Mouse (Mus musculus): Measurements from ENCODE around the gene Ttc26. TPM values are rescaled to one million over a fixed set of nuclear protein-coding genes. Genes with fewer than 3 reads are reported as not detected.
"Not testable (repeated sequence)": the region's sequence is repeated elsewhere in the genome, so short reads cannot be mapped to it uniquely, and the experiment has no call there.

The Ttc26 gene
- total and polyA plus RNA-seq, 2 experiments, result 0.11 to 0.65 TPM

DNA sequence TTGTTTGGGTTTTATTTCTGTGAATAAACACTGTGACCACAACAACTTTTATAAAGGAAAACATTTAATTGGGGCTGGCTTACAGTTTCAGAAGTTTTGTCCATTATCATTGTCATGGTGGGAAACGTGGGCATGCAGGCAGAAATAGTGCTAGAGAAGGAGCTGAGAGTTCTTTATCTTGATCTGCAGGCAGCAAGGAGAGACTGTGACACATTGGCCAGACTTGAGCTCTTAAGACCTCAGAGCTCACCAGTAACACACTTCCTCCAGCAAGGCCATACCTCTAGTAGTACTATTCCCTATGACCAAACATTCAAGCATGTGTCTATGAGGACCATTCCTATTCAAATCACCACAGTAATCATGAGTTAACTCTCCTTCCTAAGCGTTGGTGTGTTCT, 67.0 kb downstream of the Ttc26 start:
- TF ChIP-seq POLR2A (IDR thresholded peaks at IDR 0.05; ENCODE audit: extremely low read depth, insufficient read depth, low read length), result no peak
- TF ChIP-seq CTCF (IDR thresholded peaks at IDR 0.05; ENCODE audit: low read depth, low read length), result no peak
- no peak for DNase-seq (ENCODE audit: extremely low read depth, low read depth, low spot score)
- Histone ChIP-seq H3K4me3 (ENCODE audit: insufficient read depth, low read depth, low read length) (no peak overlapping the region), H3K36me3 (ENCODE audit: control insufficient read depth, insufficient read depth, low read length) (peaks cover 26% of the 10 kb centered on the region), H3K27ac (replicated peaks; ENCODE audit: insufficient read depth, low read depth, low read length) (no peak overlapping the region), H3K4me1 (ENCODE audit: control insufficient read depth, insufficient read depth, low read length) (no peaks in the 10 kb centered on the region), H3K27me3 (ENCODE audit: control insufficient read depth, insufficient read depth, low read length) (no peaks in the 10 kb centered on the region), H3K79me2 (ENCODE audit: control insufficient read depth, insufficient read depth, low read length) (no peaks in the 10 kb centered on the region; the same call in 1 of the 2 replicates), H3K9ac (ENCODE audit: low read depth, low read length) (no peak overlapping the region)
- 90% methylated on average over 2 of the region's 2 CpGs for WGBS

DNA sequence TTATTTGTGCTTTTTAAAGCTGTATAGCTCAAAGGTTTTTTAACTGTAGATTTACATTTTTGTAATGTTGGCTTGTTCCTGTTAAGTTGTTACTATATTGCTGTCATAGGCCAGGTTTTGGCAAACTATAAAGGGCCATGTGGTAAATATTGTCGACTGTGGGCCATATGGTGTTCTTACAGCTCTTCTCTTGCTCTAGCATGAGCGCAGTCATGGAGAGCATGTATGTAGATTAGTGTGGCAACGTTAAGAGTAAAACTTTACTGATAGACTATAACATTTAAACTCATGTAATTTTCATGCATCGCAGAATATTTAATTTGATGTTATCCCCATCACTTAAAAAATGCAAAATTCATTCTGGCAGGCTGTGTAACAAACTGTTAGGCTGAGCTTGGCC, 71.8 kb downstream of the Ttc26 start:
- WGBS, result 92% methylated on average over 4 of the region's 4 CpGs
- Histone ChIP-seq H3K4me3 (ENCODE audit: insufficient read depth, low read depth, low read length) (no peak overlapping the region), H3K27me3 (ENCODE audit: control insufficient read depth, insufficient read depth, low read length) (no peaks in the 10 kb centered on the region), H3K79me2 (ENCODE audit: control insufficient read depth, insufficient read depth, low read length) (no peaks in the 10 kb centered on the region; the same call in 1 of the 2 replicates), H3K4me1 (ENCODE audit: control insufficient read depth, insufficient read depth, low read length) (no peaks in the 10 kb centered on the region), H3K9ac (ENCODE audit: low read depth, low read length) (no peak overlapping the region), H3K36me3 (ENCODE audit: control insufficient read depth, insufficient read depth, low read length) (peaks cover 26% of the 10 kb centered on the region), H3K27ac (replicated peaks; ENCODE audit: insufficient read depth, low read depth, low read length) (no peak overlapping the region)
- no peak for TF ChIP-seq POLR2A (IDR thresholded peaks at IDR 0.05; ENCODE audit: extremely low read depth, insufficient read depth, low read length)
- no peak for TF ChIP-seq CTCF (IDR thresholded peaks at IDR 0.05; ENCODE audit: low read depth, low read length)
- DNase-seq (ENCODE audit: extremely low read depth, low read depth, low spot score), result no peak

DNA sequence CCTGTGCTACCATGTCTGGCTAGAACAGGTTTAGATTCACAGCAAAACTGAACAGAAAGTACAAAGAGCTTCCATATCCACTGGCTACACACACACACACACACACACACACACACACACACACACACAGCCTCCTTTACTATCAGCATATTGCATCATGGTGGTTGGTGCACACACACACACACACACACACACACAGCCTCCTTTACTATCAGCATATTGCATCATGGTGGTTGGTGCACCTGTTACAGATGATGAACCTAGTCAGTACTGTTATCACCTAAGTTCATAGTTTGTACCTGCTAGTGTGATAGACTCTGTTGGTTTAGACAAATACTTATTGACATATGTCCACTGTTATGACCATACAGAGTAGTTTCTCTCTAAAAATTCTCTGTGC, 75.2 kb downstream of the Ttc26 start:
- not testable (repeated sequence) for H3K79me2 ChIP-seq (ENCODE audit: control insufficient read depth, insufficient read depth, low read length); H3K4me1 ChIP-seq (ENCODE audit: control insufficient read depth, insufficient read depth, low read length); DNase-seq (ENCODE audit: extremely low read depth, low read depth, low spot score); H3K27me3 ChIP-seq (ENCODE audit: control insufficient read depth, insufficient read depth, low read length); H3K27ac ChIP-seq (replicated peaks; ENCODE audit: insufficient read depth, low read depth, low read length); H3K9ac ChIP-seq (ENCODE audit: low read depth, low read length); H3K4me3 ChIP-seq (ENCODE audit: insufficient read depth, low read depth, low read length)
- peaks cover 35% of the 10 kb centered on the region for H3K36me3 ChIP-seq (ENCODE audit: control insufficient read depth, insufficient read depth, low read length)

- H3K27ac ChIP-seq (replicated peaks; ENCODE audit: insufficient read depth, low read depth, low read length), result no peak overlapping the region
- no peak overlapping the region for H3K9ac ChIP-seq (ENCODE audit: low read depth, low read length)
- H3K36me3 ChIP-seq (ENCODE audit: control insufficient read depth, insufficient read depth, low read length), result peaks cover 30% of the 10 kb centered on the region
- H3K27me3 ChIP-seq (ENCODE audit: control insufficient read depth, insufficient read depth, low read length), result no peaks in the 10 kb centered on the region
- WGBS, result 100% methylated on average over 3 of the region's 3 CpGs
- no peaks in the 10 kb centered on the region; the same call in 1 of the 2 replicates for H3K79me2 ChIP-seq (ENCODE audit: control insufficient read depth, insufficient read depth, low read length)
- no peak overlapping the region for H3K4me3 ChIP-seq (ENCODE audit: insufficient read depth, low read depth, low read length)
- no peak for TF ChIP-seq CTCF (IDR thresholded peaks at IDR 0.05; ENCODE audit: low read depth, low read length)
- TF ChIP-seq POLR2A (IDR thresholded peaks at IDR 0.05; ENCODE audit: extremely low read depth, insufficient read depth, low read length), result no peak
- no peak for DNase-seq (ENCODE audit: extremely low read depth, low read depth, low spot score)
- H3K4me1 ChIP-seq (ENCODE audit: control insufficient read depth, insufficient read depth, low read length), result no peaks in the 10 kb centered on the region
These were observed 76.8 kb downstream of the Ttc26 start for GRCm38 (mm10) chr6:38458075-38458474.

GRCm38 (mm10) chr6:38469591-38469990, 88.3 kb downstream of the Ttc26 start:
- 86% methylated on average over 4 of the region's 4 CpGs for WGBS
- peaks cover 25% of the 10 kb centered on the region for H3K36me3 ChIP-seq (ENCODE audit: control insufficient read depth, insufficient read depth, low read length)
- TF ChIP-seq POLR2A (IDR thresholded peaks at IDR 0.05; ENCODE audit: extremely low read depth, insufficient read depth, low read length) (no peak), CTCF (IDR thresholded peaks at IDR 0.05; ENCODE audit: low read depth, low read length) (0 out of 2 replicates have a peak, but pooled peaks have one; percentile 20)

More at GRCm38 (mm10) chr6:38469591-38469990, 88.3 kb downstream of the Ttc26 start:
- Histone ChIP-seq H3K4me1 (ENCODE audit: control insufficient read depth, insufficient read depth, low read length) (no peaks in the 10 kb centered on the region), H3K79me2 (ENCODE audit: control insufficient read depth, insufficient read depth, low read length) (no peaks in the 10 kb centered on the region), H3K4me3 (ENCODE audit: insufficient read depth, low read depth, low read length) (no peak overlapping the region), H3K27ac (replicated peaks; ENCODE audit: insufficient read depth, low read depth, low read length) (no peak overlapping the region), H3K27me3 (ENCODE audit: control insufficient read depth, insufficient read depth, low read length) (no peaks in the 10 kb centered on the region), H3K9ac (ENCODE audit: low read depth, low read length) (no peak overlapping the region)
- DNase-seq (ENCODE audit: extremely low read depth, low read depth, low spot score), result no peak

Other genes with a start within 250 kb of the Ttc26 start
- gene D630045J12Rik, start 127.5 kb upstream of the Ttc26 start, total RNA-seq (2014; rRNA removed), result 0.46 and 0.47 TPM in 2 replicates
- 1.1 and 1.3 TPM in 2 replicates for gene D630045J12Rik, start 127.5 kb upstream of the Ttc26 start, polyA plus RNA-seq (2012; rRNA removed)
- 0.18 and 0.27 TPM in 2 replicates for gene Zc3hav1l, start 82.2 kb upstream of the Ttc26 start, total RNA-seq (2014; rRNA removed)
- gene Zc3hav1l, start 82.2 kb upstream of the Ttc26 start, polyA plus RNA-seq (2012; rRNA removed), result 0.15 and 0.22 TPM in 2 replicates
- gene Zc3hav1, start 26.9 kb upstream of the Ttc26 start, total RNA-seq (2014; rRNA removed), result 27.9 and 31.8 TPM in 2 replicates
- gene Zc3hav1, start 26.9 kb upstream of the Ttc26 start, polyA plus RNA-seq (2012; rRNA removed), result 16.3 and 17.0 TPM in 2 replicates
- gene Ubn2, start 52.5 kb downstream of the Ttc26 start, total RNA-seq (2014; rRNA removed), result 7.9 and 10.6 TPM in 2 replicates
- 2.2 and 2.9 TPM in 2 replicates for gene Ubn2, start 52.5 kb downstream of the Ttc26 start, polyA plus RNA-seq (2012; rRNA removed)
- gene Fmc1, start 152.0 kb downstream of the Ttc26 start, total RNA-seq (2014; rRNA removed), result 63.7 and 93.6 TPM in 2 replicates
- 219 and 299 TPM in 2 replicates for gene Fmc1, start 152.0 kb downstream of the Ttc26 start, polyA plus RNA-seq (2012; rRNA removed)
- gene Luc7l2, start 169.9 kb downstream of the Ttc26 start, total RNA-seq (2014; rRNA removed), result 96.2 and 128 TPM in 2 replicates
- gene Luc7l2, start 169.9 kb downstream of the Ttc26 start, polyA plus RNA-seq (2012; rRNA removed), result 12.8 and 20.0 TPM in 2 replicates